Mouse (Mus musculus) CD4-positive helper T cell, adult 2 months (primary cell): ENCODE results near the gene Gm5426.
A peak's percentile ranks its signal among the peaks of the same experiment; 100 is the strongest.

Experiments used
- DNase-seq: peaks from one replicate; pipeline ENCODE4 v3.0.0-alpha.2; 2012; ENCODE audit warnings: low read depth, missing footprints, low spot score

Gm5426 gene

DNA sequence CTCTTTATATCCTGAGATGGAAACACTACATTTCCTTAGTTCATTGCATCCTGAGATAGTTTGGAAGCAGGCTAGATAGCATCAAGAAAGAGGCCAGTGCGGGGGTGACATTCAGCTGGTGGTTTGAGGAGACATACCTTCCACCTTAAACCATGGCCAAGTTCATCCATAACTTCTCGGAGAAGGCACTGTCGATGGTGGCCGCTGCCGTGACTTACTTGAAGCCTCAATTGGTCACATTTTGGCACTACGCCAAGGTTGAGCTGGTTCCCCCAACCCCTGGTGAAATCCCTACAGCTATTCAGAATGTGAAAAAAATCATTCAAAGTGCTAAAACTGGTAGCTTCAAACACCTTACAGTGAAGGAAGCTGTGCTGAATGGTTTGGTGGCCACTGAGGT lies at the start of gene Gm5426:
TSS of gene Gm5426 (plus strand) at position 153 of the 400 bp plus-strand sequence.
- DNase-seq, result peak; percentile 43

DNA sequence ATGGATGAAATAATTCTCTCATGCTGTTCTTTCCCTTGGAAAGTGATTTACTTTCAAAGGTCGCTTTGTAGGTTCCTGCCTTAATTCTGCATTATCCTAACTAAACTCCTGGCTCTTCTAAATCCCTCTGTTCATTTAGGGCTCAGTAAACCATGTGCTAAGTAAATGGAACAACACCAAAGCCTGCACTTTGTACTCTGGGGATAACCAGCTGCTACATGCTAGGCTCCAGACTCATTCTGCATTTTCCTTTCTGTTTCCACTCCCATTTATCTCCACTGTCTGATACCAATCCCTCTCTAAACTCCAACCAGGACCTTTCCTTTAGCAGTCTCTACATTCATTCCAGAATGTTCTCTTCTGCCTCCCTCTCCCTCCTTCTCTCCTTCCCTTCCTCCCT lies 46.7 kb upstream of the Gm5426 start:
- no peak for DNase-seq

DNA sequence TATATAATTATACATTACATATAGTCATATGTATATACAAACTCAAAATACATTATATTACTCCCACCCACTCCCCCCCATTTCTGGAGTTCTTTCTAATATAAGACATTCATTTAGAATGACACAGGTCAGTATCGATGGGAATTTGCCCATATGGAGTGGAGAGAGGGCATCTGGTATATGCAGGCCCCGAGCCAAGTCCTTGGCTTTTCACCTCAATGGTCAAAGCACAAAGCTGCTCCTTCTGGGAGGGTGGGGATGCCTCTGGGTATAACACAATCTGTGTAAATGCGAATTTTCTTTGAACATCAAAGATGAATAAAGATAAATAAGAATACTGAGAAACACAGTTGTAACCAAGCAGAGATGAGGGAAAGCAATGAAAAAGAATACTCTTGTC lies 46.0 kb upstream of the Gm5426 start:
- no peak for DNase-seq

DNA sequence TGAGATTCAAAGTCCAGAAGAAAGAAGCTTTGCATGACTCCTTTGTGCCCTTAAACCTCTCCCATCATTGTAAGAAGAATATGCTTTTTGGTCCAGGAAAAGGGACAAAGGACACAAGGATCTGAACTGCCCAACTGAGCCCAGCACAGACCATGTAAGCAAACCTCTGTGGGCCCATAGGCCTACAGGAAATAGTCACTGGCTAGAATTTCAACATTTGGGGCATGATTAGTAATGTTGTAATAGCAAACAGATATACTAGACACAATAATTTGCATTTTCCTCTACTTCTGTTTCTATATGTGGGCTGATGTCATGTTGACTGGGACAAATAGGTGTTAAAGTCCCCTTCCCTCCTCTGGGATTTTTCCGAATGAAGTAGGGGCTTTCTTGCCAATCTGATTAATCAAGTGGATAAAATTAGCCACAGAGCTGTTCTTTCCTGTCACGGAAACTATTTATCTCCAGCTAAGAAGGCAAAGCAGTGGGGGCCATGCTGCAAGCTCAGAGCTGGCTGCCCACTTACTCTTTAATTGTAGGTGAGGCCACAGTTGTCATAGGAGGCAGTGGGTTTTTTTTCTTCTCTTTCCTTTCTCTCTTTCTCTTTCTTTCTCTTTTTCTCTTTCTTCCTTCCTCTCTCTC lies 42.4 kb upstream of the Gm5426 start:
- peak; percentile 34 for DNase-seq

DNA sequence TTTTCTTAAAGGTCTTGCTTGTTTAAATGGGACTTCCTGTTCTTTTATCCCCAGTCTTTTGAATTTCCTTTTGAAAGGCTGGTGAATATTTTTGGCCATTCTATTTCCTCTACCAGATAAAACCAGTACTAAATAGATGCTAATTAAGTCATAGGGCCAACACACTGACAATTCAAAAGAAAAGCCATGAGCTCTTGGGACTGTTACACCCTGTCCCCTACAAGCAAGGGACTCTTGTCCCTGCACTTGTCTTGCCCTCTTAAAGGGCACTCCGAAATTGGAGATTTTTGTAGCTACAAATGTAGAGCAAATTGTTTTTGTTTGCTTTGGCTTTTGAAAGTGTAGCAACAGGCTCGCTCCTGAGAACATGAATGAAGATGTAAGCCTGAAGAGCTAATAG lies 41.8 kb upstream of the Gm5426 start:
- DNase-seq, result no peak

DNA sequence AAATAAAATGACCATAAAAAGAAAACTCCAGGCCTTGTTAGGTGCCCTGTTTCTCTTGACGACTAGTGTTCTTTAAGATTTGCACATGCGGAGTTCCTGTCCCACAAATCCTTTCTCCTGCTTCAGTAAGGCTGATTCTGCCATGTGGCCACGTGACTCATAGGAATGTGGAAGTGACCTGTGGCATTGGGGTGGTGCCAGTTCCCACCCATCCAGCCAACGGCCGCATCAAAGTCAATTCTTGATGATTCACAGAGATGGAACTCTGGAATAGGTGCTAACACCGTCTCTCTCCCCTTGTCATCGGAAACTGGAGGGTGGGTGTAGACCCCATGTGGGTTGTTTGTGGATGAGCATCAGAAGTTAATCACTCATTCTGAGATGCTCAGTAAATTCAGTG lies 39.7 kb upstream of the Gm5426 start:
- DNase-seq, result no peak

DNA sequence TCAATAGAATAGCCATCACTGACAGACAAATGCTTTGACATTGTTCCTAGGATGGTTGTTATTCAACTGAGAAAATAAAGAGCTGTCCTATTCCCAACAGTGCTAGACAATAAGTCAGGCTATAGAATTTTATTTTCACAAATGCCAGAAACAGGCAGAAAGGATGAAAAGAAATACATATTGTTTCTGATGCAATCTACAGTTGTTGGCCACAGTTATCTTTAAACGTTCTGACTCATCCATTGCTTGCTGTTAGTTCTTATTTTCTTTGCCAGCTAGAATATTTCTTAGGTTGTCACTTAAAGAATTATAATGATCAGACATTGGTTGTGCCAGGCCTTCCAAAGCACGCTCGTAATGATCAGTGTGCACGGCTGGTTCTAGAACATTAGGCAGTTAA lies 35.4 kb upstream of the Gm5426 start:
- no peak for DNase-seq

DNA sequence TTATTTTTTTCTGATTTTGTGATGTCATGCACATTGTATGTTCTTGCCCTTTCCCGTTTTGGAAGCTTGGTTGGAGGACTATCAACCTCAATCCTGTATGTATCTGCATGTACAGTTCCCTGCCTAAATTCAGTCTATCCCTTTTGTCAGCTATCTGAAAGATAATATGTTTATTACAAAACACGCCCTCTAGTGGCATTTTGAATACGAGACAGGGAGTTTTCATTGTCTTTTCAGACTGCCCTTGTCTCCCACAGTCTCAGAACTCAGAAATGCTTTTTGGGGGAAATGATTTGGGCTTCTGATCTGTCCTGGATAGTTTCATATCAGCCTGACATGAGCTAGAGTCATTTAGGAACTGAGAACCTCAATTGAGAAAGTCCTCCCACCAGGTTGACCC lies 32.2 kb upstream of the Gm5426 start:
- DNase-seq, result no peak

DNA sequence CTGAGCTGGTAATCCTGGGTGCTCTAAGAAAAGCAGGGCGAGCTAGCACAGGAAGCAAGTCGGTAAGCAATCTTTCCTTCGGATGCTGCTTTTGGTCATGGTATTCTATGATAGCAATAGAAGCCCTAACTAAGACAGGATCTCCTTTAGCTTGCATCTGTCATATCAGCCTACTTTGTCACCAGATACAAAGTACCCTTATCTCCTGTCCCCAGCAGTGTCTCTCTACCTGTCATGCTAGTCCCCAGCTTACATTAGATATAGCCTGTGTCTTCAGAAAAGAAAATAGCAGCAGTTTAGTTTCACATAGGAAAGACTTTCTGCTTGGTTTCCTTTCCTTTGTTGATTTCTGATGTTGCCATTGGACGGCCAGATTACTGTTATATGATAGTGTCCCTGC lies 31.8 kb upstream of the Gm5426 start:
- DNase-seq, result no peak

DNA sequence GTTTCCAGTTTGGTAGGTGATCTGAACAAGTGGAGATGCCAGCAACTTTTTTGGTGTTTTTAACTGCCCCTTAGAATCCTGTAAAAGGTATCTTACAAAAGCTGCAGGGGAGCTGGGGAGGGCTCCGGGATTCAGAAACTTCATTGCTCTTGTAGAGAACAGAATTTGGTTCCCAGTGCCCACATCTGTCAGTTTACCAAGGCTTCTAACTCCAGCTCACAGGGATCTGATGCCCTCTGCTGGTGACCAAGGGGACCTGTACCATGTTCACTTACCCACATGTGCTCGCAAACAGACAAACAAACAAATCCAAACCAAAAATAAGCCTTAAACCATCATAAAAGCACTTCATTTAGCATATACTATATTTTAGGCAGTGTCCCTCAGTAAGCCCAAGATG lies 31.3 kb upstream of the Gm5426 start:
- peak; percentile 26 for DNase-seq

DNA sequence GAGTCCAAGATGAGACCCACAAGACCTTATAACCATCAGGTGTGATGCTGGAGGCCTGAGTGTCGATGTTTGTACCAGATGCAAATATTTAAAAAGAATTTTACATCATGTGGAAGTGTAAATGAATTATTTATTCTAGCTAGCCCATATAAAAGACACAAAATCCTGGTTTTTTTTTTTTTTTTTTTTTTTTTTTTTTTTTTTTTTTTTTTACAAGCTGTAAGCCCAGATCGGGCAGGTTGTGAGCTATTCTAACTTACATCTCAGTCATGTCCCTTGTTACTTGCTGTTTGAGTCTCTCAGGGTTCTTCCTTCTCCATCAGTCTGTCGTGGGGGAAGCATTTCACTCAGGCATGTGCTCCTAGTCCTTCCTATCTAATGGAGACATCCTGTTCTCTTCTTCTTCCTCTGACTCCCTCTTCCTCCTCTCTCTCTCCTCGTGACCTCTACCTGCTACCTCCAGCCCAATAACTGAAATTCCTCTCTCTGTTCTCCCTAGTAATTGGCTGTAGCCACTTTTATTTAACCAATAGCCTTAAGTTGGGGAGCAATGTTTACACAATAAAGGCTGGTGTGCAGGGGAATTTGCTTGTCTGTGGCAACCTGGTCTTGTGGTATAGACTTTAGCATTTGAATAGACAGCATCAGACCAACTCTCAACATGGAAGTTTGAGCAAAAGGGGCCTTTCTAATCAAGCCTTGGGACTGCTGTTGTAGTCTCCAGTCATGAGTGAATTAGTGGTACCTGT lies 29.3 kb upstream of the Gm5426 start:
- DNase-seq, result no peak

DNA sequence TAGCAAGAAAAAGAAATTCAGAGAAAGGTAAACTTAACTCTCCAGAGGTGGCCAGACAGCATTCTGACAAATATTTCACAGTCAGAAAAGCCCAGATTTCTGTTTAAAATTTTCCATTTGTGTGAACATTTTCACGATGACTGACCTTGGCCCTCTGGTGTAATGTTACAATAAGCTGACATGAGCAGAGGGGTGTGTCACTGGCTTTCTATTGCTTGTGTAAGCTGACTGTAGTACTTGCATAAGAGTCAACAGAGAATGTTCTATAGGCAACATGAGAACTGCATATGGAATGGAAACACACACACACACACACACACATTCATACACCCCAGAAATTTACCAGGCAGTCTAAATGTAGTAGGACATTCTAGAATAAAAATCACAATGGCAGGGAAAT lies 28.6 kb upstream of the Gm5426 start:
- DNase-seq, result no peak

DNA sequence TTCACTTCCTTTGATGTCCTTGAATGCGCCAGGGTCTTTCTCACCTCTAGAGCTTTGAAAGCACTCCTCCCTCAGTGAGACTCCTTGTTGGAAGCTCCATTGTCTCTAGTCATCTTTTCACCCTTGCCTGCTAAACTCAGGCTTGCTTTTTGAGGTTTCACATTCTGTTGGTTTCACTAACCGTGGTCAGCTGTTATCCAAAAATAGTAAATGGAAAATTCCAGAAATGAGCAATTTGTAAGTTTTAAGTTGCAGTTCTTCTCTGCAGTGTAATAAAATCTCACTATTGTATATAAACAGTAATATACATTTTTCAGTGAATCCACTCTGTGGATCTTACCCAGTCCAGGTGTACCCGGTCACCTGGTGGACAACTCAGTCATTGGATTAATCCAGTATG lies 21.1 kb upstream of the Gm5426 start:
- no peak for DNase-seq

DNA sequence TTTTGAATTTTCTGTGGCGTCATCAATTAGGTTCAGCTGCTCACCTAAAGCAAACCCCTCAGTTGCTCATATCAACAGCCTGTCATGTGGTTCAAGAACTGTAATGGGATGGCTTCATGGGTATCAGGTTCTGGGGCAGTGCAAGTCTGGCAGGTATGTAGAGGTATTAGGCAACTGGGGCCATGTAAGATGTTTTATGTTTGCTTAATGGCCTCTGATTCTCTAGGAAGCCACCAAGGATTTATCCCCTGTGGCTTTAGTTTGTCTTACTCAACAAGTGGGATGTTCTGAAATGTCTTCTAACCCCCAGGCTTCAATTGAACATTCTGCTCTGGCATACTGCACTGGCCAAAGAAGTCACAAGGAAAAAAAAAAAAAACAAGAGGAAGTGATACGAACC lies 15.6 kb upstream of the Gm5426 start:
- DNase-seq, result no peak

DNA sequence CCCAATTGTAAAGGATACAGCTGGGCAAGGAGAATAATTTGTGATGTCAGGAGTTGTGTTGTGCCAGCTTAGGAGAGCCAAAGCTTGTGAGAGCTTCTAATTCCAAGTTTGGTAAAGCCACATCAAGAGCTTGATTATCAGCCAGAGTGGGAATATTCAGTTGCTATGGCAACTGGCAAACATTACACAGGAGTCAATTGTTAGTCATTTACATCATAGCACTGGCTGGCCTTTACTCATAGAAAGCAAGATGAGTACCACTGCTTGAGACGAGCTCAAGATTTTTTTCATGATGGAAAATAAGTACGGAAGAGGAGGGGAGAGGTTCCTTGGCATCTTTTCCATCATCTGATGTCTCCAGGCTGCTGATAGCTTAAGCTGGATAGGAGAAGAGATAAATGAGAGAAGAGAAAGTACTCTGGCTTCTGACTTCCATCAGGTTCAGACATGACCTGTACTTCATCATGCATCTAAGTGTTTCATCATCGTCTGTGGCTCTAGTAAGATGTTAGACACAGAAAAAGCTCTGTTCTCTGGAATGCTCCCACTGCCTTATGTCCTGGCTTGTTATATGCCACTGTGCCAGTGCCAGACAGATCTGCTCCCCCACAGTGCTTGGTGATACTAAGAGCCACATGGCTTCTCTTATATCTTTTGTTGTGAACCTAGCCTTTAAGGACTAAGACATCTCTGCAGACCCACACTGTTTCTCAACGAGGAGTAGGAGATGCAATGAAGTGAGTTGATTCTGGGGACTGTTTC lies 15.0 kb upstream of the Gm5426 start:
- no peak for DNase-seq

DNA sequence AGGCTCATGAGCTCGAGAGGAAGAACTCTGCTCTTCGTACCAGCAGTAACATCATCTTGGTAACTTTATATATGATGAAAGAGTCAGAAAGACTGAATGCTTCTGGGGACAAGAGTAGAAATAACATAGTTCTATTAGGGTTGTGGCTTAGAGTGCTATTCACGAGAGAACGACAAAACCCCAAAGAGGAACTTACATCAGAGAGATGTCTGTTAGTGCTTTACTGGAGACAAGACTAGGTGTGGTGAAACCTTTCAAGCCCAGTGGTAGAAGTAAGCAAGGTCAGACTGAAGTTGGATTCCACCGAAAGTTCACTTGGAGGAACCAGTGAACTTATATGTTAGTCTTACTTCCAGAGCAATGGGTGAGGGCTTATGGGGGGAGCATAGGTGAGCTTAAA lies 12.5 kb upstream of the Gm5426 start:
- DNase-seq, result no peak

DNA sequence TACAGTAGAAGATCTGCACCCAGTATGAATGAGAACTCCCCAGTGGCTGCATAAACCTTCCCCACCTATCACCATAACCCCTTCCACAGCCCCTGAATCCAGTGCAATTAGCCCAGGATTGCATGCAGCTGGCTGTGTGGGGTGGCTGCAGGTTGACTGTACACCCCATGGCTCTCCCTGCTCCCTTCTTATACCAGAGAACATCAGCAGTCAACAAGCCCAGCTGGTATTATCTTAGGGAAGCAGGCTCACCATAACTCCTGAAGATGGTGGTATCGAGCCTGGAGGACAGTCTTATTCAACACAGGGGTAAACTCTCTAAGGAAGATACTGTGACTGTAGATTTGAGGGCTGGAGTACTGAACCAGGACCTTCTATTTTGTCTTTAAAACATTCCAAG lies 12.1 kb upstream of the Gm5426 start:
- DNase-seq, result no peak

DNA sequence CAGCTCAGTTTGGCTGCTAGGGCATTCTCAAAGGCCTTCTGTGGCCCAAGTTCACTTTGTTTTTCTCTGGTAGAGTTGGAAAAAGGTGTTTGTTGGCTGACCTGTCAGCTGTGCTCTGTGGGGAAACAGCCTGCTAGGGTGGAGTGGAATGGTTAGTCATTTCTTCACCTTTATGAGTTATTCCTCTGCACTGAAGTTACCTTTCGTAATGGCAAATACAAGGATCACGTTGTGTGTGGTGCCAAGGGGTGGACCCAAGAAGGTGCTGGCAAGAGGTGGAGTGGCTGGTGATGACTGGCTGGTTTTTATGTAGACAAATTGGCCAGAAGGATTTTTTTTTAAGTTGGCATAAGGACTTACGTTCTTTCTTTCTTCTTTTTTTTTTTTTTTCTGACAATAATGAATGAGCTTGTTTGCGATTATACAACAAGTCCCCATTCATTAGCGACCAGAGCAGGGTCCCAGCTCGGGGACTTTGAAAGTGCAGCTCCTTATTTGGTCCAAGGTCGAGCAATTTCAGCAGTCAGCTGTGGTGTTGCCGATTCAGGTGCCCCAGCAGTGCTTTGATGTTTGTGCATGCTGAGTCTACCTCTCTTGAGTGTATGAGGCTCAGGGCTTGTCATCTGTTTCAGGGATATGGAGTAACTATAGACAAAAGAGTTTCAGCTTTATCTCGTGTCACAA lies 10.5 kb upstream of the Gm5426 start:
- DNase-seq, result no peak

DNA sequence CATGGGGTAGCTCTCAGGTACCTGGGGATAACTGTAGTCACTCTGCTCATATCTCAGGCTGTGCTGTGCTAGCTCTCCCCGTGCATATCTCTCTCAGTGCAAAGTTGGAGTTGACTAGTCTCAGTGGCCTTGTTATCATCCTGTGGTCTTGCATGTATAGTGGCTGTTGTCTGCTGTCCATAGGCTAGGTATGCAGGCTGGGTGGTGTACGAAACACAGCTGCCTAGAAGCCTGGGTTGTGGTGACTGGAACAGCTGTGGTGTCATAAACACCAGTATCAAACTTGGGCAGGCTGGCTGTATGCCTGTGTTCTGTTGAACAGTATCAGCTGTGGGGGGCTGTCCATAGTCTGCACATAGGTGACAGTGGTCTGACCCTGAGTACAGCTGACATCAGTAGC lies 7.2 kb upstream of the Gm5426 start:
- DNase-seq, result no peak

DNA sequence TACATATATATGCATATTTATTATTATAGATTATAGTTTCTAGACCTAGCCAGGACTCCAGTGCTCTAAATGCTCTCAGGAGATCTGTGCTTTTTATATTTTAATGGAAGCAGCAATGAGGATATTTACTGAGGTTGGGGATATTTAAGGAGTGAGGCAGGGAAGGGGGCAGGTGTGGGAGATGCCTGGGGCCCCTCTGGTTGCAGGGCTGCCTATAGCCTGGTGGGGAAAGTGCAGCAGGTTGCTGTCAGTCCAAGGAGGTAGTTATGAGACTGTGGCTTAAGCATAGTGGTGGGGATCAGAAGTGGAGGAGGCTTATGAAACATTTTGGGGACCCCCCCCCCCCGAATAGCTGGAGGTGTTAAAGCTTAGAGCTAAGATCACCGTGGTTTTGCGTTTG lies 6.0 kb upstream of the Gm5426 start:
- no peak for DNase-seq

DNA sequence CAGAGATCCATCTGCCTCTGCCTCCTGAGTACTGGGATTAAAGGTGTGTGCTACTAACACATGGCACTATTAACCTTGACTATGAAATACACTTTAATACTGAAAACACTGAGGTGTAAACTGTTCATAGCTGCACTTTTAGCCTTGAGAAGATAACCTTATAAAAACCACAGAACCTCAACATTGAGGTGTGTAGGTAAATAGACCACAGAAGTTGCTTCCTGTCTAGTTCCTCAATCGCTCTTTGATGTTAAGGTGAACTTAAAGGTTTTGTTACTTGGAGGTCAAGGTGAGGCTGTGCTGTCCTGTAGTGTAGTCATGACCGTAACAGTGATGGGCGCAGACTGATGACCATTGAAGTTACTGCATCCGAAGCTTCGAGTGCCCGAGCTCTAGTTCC lies 5.3 kb upstream of the Gm5426 start:
- DNase-seq, result peak; percentile 54

DNA sequence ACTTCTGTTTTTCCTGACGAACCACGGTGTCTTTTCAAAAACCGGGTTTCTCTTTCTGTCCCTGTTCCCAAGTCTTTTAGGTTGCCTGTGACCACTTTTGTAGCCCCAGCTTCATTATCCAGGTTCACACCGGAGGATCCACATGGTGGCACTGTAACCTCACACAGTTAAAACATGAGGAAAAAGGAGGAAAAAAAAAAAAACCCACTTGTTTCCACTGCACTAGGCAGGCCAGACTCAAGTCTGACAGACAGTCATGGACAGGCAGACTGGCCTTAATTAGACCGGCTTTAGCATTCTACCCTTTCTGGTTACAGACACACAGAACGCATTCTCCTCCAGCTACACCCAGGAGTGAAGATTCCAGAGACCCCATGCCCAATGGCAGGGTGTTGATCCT lies 4.2 kb upstream of the Gm5426 start:
- peak; percentile 60 for DNase-seq
